Mouse (Mus musculus) MEL (cell line): ENCODE results near the gene Mgat4c.

Experiments used
- CTCF ChIP-seq, 3 experiments: IDR thresholded peaks in 2 of 3; conservative IDR thresholded peaks in 1 of 3; 2 replicates each; pipeline ENCODE4 v1.5.1; 2011 to 2012; ENCODE audit warnings: low read length in 3 of 3, low read depth in 2 of 3, mild to moderate bottlenecking in 2 of 3, improper control_type of control experiment in 1 of 3, inconsistent platforms in 1 of 3, mixed read lengths in 1 of 3, moderate library complexity in 1 of 3; ENCODE audit not compliant: control insufficient read depth in 1 of 3, insufficient read depth in 1 of 3, poor library complexity in 1 of 3, severe bottlenecking in 1 of 3
- HCFC1 ChIP-seq: IDR thresholded peaks from 2 replicates; pipeline ENCODE4 v1.6.1; 2012; ENCODE audit warnings: low read depth, mild to moderate bottlenecking, inconsistent platforms, low read length, improper control_type of control experiment, moderate library complexity
- JUND ChIP-seq: IDR thresholded peaks from 2 replicates; pipeline ENCODE4 v1.6.1; 2011; ENCODE audit warnings: low read depth, mild to moderate bottlenecking, improper control_type of control experiment, low read length
- KAT2A ChIP-seq: conservative IDR thresholded peaks from 2 replicates; pipeline ENCODE4 v1.6.1; 2012; ENCODE audit warnings: low read depth, low read length, improper control_type of control experiment, inconsistent platforms
- MAX ChIP-seq: IDR thresholded peaks from 2 replicates; pipeline ENCODE4 v1.6.1; 2011; ENCODE audit warnings: low read length, improper control_type of control experiment
- MEF2A ChIP-seq: IDR thresholded peaks from 2 replicates; pipeline ENCODE4 v1.6.1; 2014; ENCODE audit warnings: low read depth, mild to moderate bottlenecking, inconsistent platforms, low read length, improper control_type of control experiment; ENCODE audit not compliant: poor library complexity, insufficient replicate concordance, severe bottlenecking; ENCODE audit errors: extremely low read depth
- MXI1 ChIP-seq: IDR thresholded peaks from 2 replicates; pipeline ENCODE4 v1.6.1; 2011; ENCODE audit warnings: mild to moderate bottlenecking, low read depth, low read length, improper control_type of control experiment
- UBTF ChIP-seq: IDR thresholded peaks from 2 replicates; pipeline ENCODE4 v1.6.1; 2012; ENCODE audit warnings: low read depth, mild to moderate bottlenecking, inconsistent platforms, low read length, improper control_type of control experiment, moderate library complexity, borderline replicate concordance; ENCODE audit not compliant: insufficient read depth
- USF2 ChIP-seq, 2 experiments: IDR thresholded peaks; 2 replicates each; pipeline ENCODE4 v1.6.1; 2011 to 2012; ENCODE audit warnings: improper control_type of control experiment in 2 of 2, low read length in 2 of 2, borderline replicate concordance in 1 of 2, inconsistent platforms in 1 of 2, low read depth in 1 of 2, mild to moderate bottlenecking in 1 of 2; ENCODE audit not compliant: insufficient read depth in 1 of 2

- TF ChIP-seq MXI1 = no peak
- no peak for TF ChIP-seq CTCF (IDR thresholded peaks at IDR 0.05 in 2 of 3, conservative IDR thresholded peaks at IDR 0.05 in 1 of 3; ENCODE audit: control insufficient read depth in 1 of 3, insufficient read depth in 1 of 3, low read depth in 2 of 3, low read length in 3 of 3, poor library complexity in 1 of 3, severe bottlenecking in 1 of 3)
- no peak for TF ChIP-seq MEF2A
- TF ChIP-seq KAT2A = no peak
- TF ChIP-seq UBTF = no peak
- no peak for TF ChIP-seq JUND
- TF ChIP-seq HCFC1 = no peak
- no peak for TF ChIP-seq MAX
- TF ChIP-seq USF2 (IDR thresholded peaks at IDR 0.05; ENCODE audit: borderline replicate concordance in 1 of 2, insufficient read depth in 1 of 2, low read depth in 1 of 2, low read length in 2 of 2) = no peak
These were observed 114.2 kb downstream of the Mgat4c start for GRCm38 (mm10) chr10:101795507-101795906.
